Mouse (Mus musculus) fat pad, adult 2 months (tissue): ENCODE data around the gene Ranbp10.
A peak's percentile ranks its signal among the peaks of the same experiment; 100 is the strongest.

Source experiments
- DNase-seq: peaks from one replicate; pipeline ENCODE4 v3.0.0-alpha.2; 2011; ENCODE audit warnings: low read depth, low spot score; ENCODE audit errors: extremely low read depth

The Ranbp10 gene

DNA sequence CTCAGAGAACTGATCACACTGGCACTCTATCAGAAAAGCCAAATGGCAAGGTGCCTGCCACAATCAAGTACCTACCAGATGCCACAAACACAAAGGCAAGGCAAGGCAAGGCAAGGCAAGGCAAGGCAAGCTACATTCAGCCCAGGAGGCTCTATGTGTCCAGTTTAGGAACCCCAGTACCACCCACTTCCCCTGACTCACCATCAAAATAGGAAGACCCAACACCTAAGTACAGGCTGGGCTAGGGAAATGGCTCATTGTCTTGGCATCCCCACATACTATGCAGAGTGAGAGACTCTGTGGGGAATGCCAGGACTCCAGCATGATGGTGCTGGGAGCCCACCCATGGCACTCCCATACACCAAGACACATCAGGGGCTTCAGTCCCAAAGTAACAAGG lies 37.5 kb downstream of the Ranbp10 start:
- no peak for DNase-seq

DNA sequence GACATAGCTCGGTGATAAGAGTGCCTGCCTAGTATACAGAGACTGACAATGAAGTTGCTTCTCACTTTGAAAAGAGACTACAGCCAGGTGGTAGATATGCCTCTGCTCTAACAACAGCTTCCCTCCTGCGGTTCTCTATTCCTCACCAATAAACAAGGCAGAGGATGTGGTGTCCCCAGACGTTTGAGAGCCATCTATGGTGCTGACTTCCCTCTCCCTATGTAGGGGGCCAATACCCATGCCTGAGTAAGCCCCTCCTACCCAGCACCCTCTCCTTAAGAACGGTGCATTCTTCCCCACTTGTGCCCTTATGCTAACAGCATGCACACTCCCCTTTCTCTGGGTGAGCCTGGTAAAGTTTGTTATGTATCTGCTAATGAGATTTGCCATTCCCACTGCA lies 38.2 kb downstream of the Ranbp10 start:
- DNase-seq, result no peak

DNA sequence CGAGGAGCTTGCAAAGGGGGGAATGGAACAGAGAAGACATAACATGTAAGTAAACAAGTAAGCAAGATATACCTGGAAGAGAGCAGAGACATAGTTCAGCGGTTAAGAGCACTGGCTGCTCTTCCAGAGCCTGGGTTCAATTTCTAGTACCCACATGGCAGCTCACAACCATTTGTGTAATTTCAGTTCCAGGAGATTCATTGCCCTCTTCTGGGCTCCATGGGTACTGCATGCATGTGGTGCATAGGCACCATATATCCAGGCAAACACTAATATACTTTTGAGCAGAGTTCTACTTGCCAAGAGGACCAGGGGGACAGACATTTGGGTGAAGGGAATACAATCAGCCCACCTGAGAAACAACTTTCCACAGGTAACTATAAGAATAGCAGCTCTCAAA lies 38.9 kb downstream of the Ranbp10 start:
- no peak for DNase-seq

DNA sequence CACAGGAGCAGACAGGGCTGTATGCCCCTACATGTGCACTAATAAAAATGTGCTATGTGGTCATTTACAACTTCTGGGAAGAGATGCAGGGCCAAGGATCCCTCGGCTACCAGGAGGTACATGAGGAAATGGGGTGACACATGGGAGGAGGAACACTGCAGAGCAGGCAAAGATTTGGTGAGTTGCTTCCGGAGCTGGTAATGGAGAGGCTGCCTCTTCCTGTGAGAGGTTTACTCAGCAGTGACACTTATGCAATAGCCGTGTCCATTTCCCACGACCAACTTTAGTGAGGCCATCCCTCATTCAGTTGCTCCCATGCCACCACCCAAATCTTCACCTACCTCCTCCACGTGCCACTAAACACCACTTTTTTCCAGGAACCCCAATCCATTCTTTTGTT lies 46.9 kb downstream of the Ranbp10 start:
- no peak for DNase-seq

DNA sequence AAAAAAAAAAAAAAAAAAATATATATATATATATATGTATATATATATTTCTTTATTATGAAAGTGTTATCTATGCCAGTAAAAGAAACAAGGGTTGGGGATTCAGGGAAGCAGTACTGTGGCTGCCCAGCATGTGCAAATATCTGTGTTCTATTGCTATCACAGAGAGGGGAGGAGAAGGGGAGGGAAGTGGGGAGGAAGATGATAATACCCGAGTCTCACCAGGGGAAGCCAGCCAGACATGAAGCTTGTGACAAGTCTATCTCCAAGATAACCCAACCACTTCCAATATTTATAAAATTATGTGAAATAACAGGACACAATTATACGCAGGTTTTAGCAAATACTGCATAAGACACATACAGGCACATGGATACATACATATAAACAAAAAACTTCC lies 49.3 kb downstream of the Ranbp10 start:
- DNase-seq, result no peak

DNA sequence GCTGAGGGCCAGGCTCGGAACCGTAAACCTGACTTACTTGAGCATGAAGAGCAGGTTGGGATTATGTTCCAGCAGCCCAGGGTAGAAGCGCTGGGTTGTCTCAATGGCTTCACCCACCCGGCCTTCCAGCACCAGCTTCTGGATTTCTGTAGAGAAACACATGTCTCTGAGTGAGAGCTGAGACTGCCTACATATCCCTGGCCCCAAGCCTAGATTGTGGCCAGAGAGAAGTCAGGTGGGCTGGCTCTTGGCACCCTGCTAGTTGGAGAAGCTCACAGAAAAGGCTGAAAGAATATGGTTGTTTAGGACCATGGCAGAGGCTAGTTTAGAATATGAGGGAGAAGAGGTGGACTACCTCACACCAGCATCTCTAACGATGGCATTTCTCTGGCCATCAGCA lies 52.7 kb downstream of the Ranbp10 start:
- DNase-seq, result no peak

DNA sequence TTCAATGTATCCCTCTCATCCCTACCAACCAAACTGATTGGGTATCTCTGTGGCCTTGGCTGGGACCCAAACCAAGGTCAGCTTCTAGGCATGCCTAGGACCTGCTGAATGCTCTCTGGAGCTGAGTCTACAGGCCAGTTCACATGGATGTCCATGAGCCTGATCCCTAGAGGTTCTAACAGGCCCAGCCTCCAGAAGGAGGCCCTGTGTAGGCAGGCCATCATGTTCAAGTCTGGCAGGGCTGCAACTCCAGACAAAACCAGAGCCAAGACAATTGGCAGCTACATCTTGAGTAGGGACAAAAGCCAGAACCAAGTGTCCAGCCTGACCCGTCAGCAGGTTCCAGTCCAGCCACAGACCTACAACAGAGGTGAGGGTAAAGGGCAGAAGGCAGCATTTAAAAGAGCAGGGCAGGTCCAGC lies 53.7 kb downstream of the Ranbp10 start:
- no peak for DNase-seq

DNA sequence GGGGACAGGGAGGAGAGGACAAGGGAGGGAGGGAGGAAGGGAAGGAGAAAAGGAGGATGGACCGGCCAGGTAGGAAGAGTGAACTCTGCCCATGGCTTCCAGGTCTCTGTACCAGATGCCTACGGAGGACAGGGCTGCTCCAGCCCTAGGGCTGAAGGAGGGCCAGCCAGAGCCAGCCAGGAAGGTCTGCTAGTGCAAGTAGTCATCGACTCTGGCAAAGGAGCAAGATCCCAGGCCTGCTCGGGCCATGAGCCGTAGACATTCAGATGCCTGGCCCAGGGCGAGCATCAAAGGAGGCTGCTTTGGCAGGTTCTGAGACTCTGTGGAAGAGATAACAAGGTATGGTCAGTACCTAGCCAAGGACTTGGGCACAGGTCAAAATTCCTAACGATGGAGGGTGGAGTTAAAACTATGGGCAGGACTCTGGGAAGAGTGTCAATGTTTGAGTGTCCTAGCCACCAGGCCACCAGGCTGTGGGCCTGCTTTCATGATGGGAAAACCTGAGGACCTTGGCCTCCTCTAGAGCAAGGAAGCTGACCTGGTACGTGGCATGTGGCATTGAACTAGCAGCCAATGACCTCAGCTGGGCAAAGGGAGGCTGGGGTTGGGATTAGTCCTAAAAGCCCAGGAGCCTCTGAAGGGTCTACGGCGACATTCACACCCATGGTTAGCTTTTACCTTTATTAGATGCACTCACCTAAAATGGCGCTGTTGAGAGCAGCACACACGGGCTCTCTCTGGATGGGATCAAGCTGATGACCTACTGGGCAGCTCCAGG lies 55.6 kb downstream of the Ranbp10 start:
- no peak for DNase-seq

DNA sequence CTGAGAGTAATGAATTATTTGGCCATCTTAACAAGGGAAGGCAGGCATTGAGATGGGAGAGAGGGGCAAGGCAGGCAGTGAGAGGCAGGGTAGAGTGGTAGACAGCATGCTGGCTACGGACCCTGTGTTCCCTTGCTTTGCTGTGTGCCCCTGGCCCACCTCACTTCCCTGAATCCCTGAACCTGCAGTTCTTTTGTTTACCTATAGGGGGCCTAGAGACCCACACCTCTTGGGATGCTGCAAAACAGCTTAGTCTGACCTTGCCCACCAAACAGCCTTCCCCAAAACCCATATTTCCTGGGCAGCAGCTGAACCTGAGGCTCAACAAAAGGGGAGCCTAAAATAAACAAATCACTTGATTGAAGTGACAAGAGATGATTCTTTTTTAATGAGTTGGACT lies 56.5 kb downstream of the Ranbp10 start:
- DNase-seq, result no peak

DNA sequence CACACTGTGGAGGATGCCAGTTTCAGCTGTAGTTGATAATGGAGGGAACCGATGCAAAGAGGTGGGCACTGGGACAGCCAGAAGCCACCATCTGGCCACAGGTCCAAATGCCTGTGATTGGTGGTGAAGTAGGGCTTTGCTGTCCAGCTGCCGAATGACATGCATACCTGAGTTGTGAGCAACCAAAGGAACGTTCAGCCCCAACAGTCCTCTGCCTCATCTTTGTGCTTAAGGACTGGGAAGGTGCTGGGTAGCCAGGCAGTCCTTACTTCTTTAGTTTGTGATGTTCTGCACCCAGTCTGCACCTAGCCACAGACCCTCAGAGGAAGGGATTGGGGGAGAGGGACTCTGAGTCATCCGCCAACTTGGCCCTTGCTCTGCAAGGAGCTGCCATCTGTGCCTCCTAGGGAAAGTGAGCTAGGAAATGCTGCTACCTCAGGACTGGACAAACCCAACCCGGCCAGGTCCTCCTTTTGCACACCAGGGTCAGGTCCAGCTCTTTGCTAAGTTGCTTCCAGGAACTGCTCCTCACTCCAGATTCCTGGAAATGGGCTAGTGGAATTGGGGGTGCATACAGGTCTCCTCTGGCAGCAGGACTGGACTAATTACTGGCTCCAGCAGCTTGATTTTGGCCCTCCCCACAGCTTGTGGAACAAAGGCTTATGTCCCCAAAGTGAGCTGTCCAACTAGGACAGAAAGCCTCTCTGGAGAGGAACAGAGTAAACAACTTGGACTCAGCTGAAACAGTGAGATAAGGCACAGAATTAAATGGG lies 58.5 kb downstream of the Ranbp10 start:
- no peak for DNase-seq

DNA sequence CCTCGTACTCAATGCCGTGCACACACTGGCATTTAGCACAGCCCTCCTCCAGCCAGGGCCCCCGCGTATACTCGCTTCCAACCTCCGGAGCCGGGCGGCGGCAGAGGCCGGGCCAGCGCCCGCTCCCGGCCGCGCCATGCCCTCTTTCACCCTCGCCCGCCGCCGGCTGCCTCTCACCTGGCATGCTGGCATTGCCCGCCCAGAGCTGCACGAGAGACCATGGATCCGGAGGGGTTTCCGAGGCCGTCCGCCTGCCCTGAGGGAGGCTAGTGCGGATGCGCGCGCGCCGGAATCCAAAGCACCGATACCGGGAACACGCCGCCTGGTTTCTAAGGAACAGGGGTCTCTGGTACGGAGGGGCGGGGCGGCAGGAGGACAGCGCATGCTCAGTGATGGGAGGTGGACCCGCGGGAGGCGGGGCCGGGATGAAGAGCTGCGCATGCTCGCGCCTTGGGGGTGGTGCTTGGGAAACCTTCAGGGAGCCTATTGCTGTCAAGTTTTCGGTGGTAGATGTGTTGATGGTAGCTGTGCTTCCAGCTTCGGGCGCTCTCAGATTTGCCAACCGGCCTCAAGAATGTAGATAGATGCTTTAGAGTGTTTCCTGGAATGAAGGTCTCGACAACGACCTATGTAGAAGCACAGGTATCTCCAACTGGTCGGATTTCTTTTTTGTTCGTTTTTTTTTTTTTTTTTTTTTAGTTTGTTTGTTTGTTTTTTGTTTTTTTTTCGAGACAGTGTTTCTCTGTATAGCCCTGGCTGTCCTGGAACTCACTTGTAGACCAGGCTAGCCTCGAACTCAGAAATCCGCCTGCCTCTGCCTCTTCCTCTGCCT lies 68.7 kb downstream of the Ranbp10 start, which contains the start of gene Gfod2:
TSS of gene Gfod2 (minus strand) at position 388 of the 832 bp plus-strand sequence.
- DNase-seq, result peak; percentile 16

DNA sequence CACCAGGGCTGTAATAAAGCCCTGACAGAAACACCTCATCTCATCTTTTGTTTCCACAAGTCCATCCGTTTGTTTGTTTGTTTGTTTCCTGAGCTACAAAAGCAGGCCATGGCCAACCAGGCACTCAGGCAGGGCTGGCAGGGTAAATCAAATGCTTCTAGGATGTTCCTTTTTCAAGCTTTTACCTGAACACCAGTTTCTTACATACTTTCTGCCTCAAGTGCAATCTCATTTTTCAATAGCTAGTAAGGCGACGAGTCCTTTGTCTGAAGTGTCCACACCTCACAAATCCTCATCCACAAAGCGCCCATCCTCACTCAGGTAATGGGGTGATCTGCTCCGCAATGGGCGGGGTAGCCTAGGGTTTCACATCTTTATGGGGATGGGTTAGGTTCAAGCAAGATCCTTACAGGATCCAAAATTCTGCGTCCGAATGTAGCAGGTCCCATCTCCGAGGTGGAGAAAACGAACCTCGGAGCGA lies 69.3 kb downstream of the Ranbp10 start:
- no peak for DNase-seq

DNA sequence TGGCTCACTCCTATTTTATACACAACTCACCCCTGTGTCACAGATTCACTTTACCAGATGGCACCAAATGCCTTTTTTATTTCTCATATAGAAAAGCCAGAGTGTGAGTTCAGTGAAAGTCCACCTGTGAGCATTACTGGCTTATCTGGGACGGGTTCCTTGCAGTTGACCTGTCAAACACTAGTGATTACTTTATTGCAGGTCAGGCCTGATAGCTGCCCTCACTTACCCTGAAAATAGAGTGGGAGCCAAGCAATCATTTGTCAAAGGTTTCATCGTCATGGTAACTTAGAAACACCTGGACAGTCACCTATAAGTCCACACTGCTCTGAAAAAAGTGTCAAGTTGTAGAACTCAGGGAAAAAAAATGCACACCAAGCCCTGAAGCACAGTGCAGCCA lies 72.5 kb downstream of the Ranbp10 start:
- DNase-seq, result no peak

DNA sequence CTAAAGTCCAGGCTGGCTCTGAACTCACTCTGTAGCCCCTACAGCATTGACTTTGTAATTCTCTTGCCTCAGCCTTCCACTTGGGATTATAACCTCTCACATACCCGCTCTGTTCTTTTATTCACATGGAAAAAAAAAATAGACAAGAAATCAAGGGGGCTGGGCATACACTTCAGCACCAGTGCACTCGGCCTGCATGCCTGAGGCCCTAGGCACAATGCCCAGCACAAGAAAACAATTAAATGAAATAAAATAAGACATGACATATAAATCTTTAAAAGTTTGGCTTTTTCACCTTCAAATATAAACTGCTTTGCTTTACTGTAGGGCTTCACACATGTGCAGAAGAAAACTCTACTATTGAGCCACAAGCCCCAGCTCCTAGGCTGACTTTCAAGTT lies 73.2 kb downstream of the Ranbp10 start:
- no peak for DNase-seq

DNA sequence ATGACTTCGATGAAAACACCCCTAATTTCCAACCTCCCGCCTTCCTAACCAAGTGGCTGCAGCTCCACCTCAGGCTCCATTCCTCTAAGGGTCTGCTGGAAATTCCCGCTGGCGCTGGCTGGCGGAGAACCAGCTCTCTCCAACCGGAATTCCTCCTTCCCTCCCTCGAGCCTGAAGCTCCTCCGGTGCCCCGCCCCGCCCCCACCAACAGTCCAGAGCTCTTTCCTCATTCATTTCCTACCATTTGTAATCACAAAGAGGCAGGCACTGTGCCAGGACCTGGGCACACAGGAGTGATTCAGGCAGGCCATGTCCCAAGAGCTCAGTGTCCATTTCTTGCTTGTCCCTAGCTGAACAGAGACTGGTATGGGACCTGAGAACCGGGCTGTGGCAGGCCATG lies 76.5 kb downstream of the Ranbp10 start:
- peak; percentile 43 for DNase-seq

DNA sequence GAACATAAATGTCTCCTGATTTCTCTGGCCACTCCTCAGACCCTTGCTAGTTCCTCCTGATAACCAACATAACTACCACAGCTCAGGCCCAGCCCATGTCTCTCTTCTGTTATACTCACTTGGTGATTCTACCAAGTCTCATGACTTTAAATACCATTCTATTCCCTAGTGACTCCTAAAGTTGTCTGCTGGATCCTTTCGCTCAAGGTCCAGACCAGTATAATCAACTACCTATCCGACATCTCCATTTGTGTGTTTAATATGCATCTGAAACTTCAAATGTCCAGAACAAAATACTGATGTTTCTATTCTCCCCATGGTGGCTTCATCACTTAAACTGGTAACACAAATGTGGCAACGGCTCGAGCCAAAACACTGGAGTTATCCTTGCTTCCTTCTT lies 83.8 kb downstream of the Ranbp10 start:
- DNase-seq, result no peak

DNA sequence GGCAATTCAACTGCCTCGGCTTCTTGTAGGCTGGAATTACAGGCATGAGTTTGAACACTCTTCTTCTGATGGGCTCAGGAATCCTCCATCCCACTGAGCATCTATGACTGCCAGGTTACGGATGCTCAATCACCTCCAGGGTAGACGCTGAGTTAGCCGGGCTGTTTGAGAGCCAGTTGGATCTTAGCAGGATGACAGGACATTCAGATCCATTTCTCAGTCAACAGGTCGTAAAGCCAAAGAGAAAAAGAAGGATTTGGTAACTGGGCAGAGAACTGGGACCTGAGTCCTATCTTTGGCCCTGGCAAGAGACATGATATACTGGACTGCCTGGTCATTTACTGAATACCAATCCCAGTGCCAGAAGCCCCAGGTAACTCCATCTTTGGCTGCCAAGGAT lies 87.9 kb downstream of the Ranbp10 start:
- no peak for DNase-seq

DNA sequence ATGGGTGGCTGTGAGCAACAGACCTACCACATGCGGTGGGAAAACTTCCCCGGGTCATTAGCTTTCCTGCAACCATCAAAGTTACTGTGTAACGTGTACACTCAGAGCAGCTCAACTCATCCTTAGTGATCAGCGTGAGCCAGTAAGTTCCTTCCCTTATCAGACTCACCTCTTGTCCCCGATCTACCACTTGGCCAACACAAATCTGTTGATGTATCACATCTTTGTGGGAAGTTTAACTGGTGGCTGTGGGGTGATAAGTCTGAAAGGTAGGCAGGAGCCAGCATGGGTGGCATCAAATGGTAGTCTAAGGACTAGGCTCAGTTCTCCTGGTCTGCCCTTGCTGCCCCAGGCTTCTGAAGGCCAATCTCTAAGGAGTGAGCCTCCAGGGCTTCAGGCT lies 95.0 kb downstream of the Ranbp10 start:
- no peak for DNase-seq

DNA sequence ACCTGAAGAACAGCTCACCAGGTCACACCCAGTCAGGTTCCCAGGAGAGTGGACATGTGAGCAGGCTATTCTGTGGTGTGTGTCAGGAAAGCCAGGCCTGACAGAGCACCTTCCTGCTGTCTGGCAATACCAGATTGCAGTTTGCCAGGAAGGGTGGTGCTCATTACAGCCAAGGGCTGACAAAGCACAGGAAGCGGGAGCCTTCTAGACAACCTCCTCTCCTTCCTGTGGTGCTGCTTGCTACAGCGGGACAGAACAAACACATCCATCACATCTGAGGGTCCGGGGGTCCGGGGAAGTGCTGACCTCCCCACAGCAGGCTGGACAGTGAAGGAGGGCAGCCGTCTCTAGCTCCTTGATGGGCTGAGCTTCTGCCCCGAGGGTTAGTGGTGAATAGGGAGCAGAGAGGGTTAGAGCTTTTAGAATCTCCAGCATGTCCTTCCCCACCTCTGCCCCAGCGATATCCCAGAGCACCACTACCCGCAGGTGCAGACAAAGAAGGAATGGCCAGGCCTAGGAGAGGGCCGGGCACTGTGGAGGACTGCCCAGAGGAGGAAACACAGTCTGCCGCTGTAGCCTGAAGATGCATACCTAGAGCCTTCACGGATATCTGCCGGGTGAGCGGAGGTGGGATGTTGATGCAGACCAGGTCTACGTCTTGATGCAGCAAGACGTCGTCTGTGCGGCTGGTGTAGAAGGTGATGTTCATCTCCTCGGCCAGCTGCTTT lies 99.6 kb downstream of the Ranbp10 start:
- DNase-seq, result no peak

DNA sequence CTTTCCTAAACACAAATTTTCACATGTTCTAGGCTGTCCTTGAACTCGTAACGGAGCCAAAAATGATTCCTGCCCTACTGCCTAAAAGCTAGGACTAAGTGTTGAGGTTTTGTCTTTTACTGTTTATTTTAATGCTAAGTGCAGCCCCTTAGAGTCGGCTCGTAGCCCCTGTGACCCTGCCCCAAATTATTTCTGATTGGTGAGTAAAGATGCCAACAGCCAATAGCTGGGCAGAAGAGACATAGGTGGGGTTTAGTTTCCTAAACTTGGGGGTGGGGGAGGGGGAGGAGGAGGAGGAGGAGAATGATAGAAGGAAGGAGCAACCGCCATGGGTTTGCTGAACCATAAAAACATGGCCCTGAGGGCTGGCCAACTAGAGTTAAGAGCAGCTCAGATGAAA lies 101.4 kb downstream of the Ranbp10 start:
- no peak for DNase-seq

DNA sequence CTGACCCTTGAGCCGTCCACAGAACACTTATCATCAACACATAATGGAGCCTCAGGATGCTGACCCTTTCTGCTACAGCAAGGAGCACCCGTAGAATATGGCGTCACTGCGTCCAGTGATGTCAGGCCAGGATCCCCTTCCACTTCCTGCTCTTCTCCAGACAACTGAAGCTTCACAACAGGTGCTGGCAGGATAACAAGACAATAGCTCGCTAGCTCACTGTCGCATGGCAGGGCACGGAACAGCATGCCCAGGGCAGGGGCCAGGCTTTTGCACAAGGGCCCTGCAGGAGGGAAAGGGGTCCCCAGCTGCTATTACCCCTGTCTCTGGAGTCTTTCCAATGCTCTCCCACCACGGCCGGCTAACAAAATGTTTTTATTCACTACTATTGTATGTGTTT lies 104.3 kb downstream of the Ranbp10 start:
- no peak for DNase-seq
